Mouse (Mus musculus): Measurements from ENCODE around the gene Dmwd. TPM values are rescaled to one million over a fixed set of nuclear protein-coding genes. Genes with fewer than 3 reads are reported as not detected.

The Dmwd gene
- polyA plus RNA-seq, 1 experiment from 2014 or later, result 18.0 TPM

- no peaks in the 10 kb centered on the region for H3K9me3 ChIP-seq
- DNase-seq (ENCODE audit: low spot score), result no peak
- H3K36me3 ChIP-seq, result peaks cover 46% of the 10 kb centered on the region
- H3K27ac ChIP-seq, result peak overlapping the region; percentile 88
- H3K27me3 ChIP-seq (ENCODE audit: insufficient read depth, poor library complexity, severe bottlenecking), result no peaks in the 10 kb centered on the region
- peaks cover 20% of the 10 kb centered on the region for H3K4me1 ChIP-seq
- 31% methylated on average over 4 of the region's 4 CpGs for WGBS
- H3K4me3 ChIP-seq, result peak overlapping the region; percentile 61
These were observed 54.6 kb downstream of the Dmwd start for GRCm38 (mm10) chr7:19130657-19131056.

- Histone ChIP-seq H3K27me3 (ENCODE audit: insufficient read depth, poor library complexity, severe bottlenecking) (no peaks in the 10 kb centered on the region), H3K9me3 (no peaks in the 10 kb centered on the region), H3K4me3 (peak overlapping the region; percentile 61), H3K36me3 (peaks cover 48% of the 10 kb centered on the region), H3K27ac (peak overlapping the region; percentile 88), H3K4me1 (peaks cover 20% of the 10 kb centered on the region)
- WGBS, result under 1% methylated on average over 39 of the region's 39 CpGs
- DNase-seq (ENCODE audit: low spot score), result peak; percentile 99
These were observed 55.4 kb downstream of the Dmwd start for GRCm38 (mm10) chr7:19131324-19131848.

Small RNA genes within 50 kb of the gene (microRNA-seq; reads per million reads assigned to microRNA genes)
- gene Mir3100, result not detected

Other genes starting within 250 kb of the Dmwd start
- 0.04 and 0.21 TPM in 2 replicates for gene Mill2, start 236.3 kb upstream of the Dmwd start, polyA plus RNA-seq (2016; fragmentation: Nextera tagmentation; extraction: Ambion mirVana)
- gene Pglyrp1, start 204.9 kb upstream of the Dmwd start, polyA plus RNA-seq (2016; fragmentation: Nextera tagmentation; extraction: Ambion mirVana), result 0.26 and 0.43 TPM in 2 replicates
- 26.9 and 29.4 TPM in 2 replicates for gene Ccdc61, start 165.8 kb upstream of the Dmwd start, polyA plus RNA-seq (2016; fragmentation: Nextera tagmentation; extraction: Ambion mirVana)
- 0.53 and 0.57 TPM in 2 replicates for gene Nova2, start 150.3 kb upstream of the Dmwd start, polyA plus RNA-seq (2016; fragmentation: Nextera tagmentation; extraction: Ambion mirVana)
- not detected in 2 replicates for gene Nanos2, start 88.8 kb upstream of the Dmwd start, polyA plus RNA-seq (2016; fragmentation: Nextera tagmentation; extraction: Ambion mirVana)
- 2.1 and 3.3 TPM in 2 replicates for gene Mypop, start 85.0 kb upstream of the Dmwd start, polyA plus RNA-seq (2016; fragmentation: Nextera tagmentation; extraction: Ambion mirVana)
- gene Irf2bp1, start 72.2 kb upstream of the Dmwd start, polyA plus RNA-seq (2016; fragmentation: Nextera tagmentation; extraction: Ambion mirVana), result 14.9 and 27.0 TPM in 2 replicates
- 0.36 and 8.6 TPM in 2 replicates for gene Foxa3, start 52.7 kb upstream of the Dmwd start, polyA plus RNA-seq (2016; fragmentation: Nextera tagmentation; extraction: Ambion mirVana)
- 34.0 and 44.5 TPM in 2 replicates for gene Sympk, start 51.9 kb upstream of the Dmwd start, polyA plus RNA-seq (2016; fragmentation: Nextera tagmentation; extraction: Ambion mirVana)
- gene Rsph6a, start 21.5 kb upstream of the Dmwd start, polyA plus RNA-seq (2016; fragmentation: Nextera tagmentation; extraction: Ambion mirVana), result not detected in 2 replicates
- gene Dmpk, start 7.6 kb downstream of the Dmwd start, polyA plus RNA-seq (2016; fragmentation: Nextera tagmentation; extraction: Ambion mirVana), result 16.9 and 17.7 TPM in 2 replicates
- gene Six5, start 18.4 kb downstream of the Dmwd start, polyA plus RNA-seq (2016; fragmentation: Nextera tagmentation; extraction: Ambion mirVana), result 5.7 and 6.1 TPM in 2 replicates
- 1.7 and 2.1 TPM in 2 replicates for gene Gm4969, start 42.1 kb downstream of the Dmwd start, polyA plus RNA-seq (2016; fragmentation: Nextera tagmentation; extraction: Ambion mirVana)
- 12.2 and 13.1 TPM in 2 replicates for gene Fbxo46, start 43.6 kb downstream of the Dmwd start, polyA plus RNA-seq (2016; fragmentation: Nextera tagmentation; extraction: Ambion mirVana)
- 10.8 and 12.1 TPM in 2 replicates for gene Qpctl, start 73.1 kb downstream of the Dmwd start, polyA plus RNA-seq (2016; fragmentation: Nextera tagmentation; extraction: Ambion mirVana)
- 132 and 142 TPM in 2 replicates for gene Snrpd2, start 73.5 kb downstream of the Dmwd start, polyA plus RNA-seq (2016; fragmentation: Nextera tagmentation; extraction: Ambion mirVana)
- gene Gipr, start 89.9 kb downstream of the Dmwd start, polyA plus RNA-seq (2016; fragmentation: Nextera tagmentation; extraction: Ambion mirVana), result 9.7 and 12.8 TPM in 2 replicates
- 12.2 and 14.2 TPM in 2 replicates for gene Eml2, start 100.2 kb downstream of the Dmwd start, polyA plus RNA-seq (2016; fragmentation: Nextera tagmentation; extraction: Ambion mirVana)
- 1.0 and 1.8 TPM in 2 replicates for gene Gpr4, start 136.3 kb downstream of the Dmwd start, polyA plus RNA-seq (2016; fragmentation: Nextera tagmentation; extraction: Ambion mirVana)
- gene Opa3, start 152.1 kb downstream of the Dmwd start, polyA plus RNA-seq (2016; fragmentation: Nextera tagmentation; extraction: Ambion mirVana), result 46.8 and 47.9 TPM in 2 replicates
- gene Vasp, start 195.6 kb downstream of the Dmwd start, polyA plus RNA-seq (2016; fragmentation: Nextera tagmentation; extraction: Ambion mirVana), result 99.0 and 112 TPM in 2 replicates
- gene Ppm1n, start 203.8 kb downstream of the Dmwd start, polyA plus RNA-seq (2016; fragmentation: Nextera tagmentation; extraction: Ambion mirVana), result 0.13 TPM in 1 of 2 replicates, not detected in the other
- 22.4 and 26.0 TPM in 2 replicates for gene Rtn2, start 206.4 kb downstream of the Dmwd start, polyA plus RNA-seq (2016; fragmentation: Nextera tagmentation; extraction: Ambion mirVana)
- 0.24 and 0.27 TPM in 2 replicates for gene Fosb, start 233.8 kb downstream of the Dmwd start, polyA plus RNA-seq (2016; fragmentation: Nextera tagmentation; extraction: Ambion mirVana)

All from heart, embryonic 10.5 days (tissue).